8 mouse cellular contexts compared by ENCODE assay signal in the genomic region with DNA sequence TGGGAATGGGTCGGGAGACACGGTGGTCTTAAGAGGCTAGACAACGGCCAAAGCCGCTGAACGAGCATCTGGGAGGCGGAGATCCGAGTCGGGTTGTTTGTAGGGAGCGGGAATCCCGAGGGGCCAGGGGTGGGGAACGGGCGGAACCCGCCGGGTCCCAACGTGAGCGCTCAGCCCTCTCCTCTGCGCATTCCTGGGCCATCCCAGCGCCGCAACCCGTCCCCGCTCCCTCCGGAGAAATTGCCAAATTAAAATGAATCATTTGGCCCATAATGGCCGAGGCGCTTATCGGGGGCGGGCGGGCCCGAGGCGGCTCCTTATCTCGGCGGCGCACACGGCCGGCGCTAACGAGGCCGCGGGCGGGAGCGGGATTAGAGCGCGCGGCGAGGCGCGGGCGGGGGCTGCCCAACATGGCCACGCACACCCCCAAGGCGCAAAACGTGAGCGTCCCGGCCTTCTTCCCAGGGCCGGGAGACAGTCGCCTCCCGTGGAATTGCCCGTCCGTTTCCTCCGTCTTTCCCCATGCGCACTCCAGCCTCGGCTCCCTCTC. TPM values are rescaled to one million over a fixed set of nuclear protein-coding genes. Genes with fewer than 3 reads are reported as not detected.
DNase-seq lines count a peak whose midpoint lies in the region; ATAC-seq lines count a peak whose summit lies in the region.

A gene (plus strand): TSS at position 56 of the 550 bp plus-strand sequence.

- peak within 1 kb of the TSS; percentile 66 for H3K4me3 ChIP-seq in heart, embryonic 13.5 days
- H3K4me3 ChIP-seq in midbrain, embryonic 11.5 days (ENCODE audit: low read depth, low read length) = peak within 1 kb of the TSS; percentile 29

- peak within 1 kb of the TSS; percentile 84 for H3K27ac ChIP-seq in heart, embryonic 13.5 days (replicated peaks)
- peak within 1 kb of the TSS; percentile 55 for H3K27ac ChIP-seq in midbrain, embryonic 11.5 days (ENCODE audit: low read depth, low read length)

- peak; percentile 73 for ATAC-seq in heart, embryonic 13.5 days (ENCODE audit: extremely low read depth, insufficient number of reproducible peaks, low FRiP score, low TSS enrichment)
- ATAC-seq in midbrain, embryonic 11.5 days (ENCODE audit: low FRiP score) = peak; percentile 71

- no peaks in the 10 kb centered on the region for H3K9me3 ChIP-seq in heart, embryonic 13.5 days
- no peaks in the 10 kb centered on the region for H3K9me3 ChIP-seq in midbrain, embryonic 11.5 days (ENCODE audit: control insufficient read depth, low read length)

- H3K4me2 ChIP-seq in heart, embryonic 13.5 days = peak within 1 kb of the TSS; percentile 96
- peak within 1 kb of the TSS; percentile 48 for H3K4me2 ChIP-seq in midbrain, embryonic 11.5 days

- WGBS in heart, embryonic 13.5 days = under 1% methylated on average over 60 of the region's 60 CpGs
- under 1% methylated on average over 55 of the region's 60 CpGs for WGBS in midbrain, embryonic 11.5 days

- peaks cover 26% of the 10 kb centered on the region for H3K4me1 ChIP-seq in heart, embryonic 13.5 days
- peaks cover 12% of the 10 kb centered on the region for H3K4me1 ChIP-seq in midbrain, embryonic 11.5 days (ENCODE audit: control insufficient read depth, insufficient read depth, low read length)

- H3K9ac ChIP-seq in heart, embryonic 13.5 days = peak within 1 kb of the TSS; percentile 83
- H3K9ac ChIP-seq in midbrain, embryonic 11.5 days (ENCODE audit: low read length) = peak within 1 kb of the TSS; percentile 63

- H3K36me3 ChIP-seq in heart, embryonic 13.5 days = no peaks in the 10 kb centered on the region
- H3K36me3 ChIP-seq in midbrain, embryonic 11.5 days (ENCODE audit: control insufficient read depth, insufficient read depth, low read length) = no peaks in the 10 kb centered on the region

- intact Hi-C loops in gastrocnemius, postnatal 36 days (cut with DNase I) = no loop called here

- peaks cover 92% of the 10 kb centered on the region for H3K27me3 ChIP-seq in heart, embryonic 13.5 days (replicated peaks)
- peaks cover 96% of the 10 kb centered on the region for H3K27me3 ChIP-seq in midbrain, embryonic 11.5 days (ENCODE audit: control insufficient read depth, insufficient read depth, low read length)

- peak; percentile 24 to 34 for DNase-seq in gastrocnemius, postnatal 36 days
- no peak for DNase-seq in gastrocnemius, adult 8-10 months (ENCODE audit: low spot score in 2 of 2)
- DNase-seq in embryo, embryonic 10 days (ENCODE audit: low spot score) = peak; percentile 62
- peak; percentile 73 for DNase-seq in kidney, postnatal 14 days
- peak; percentile 97 for DNase-seq in midbrain, embryonic 11.5 days (ENCODE audit: low spot score, missing footprints)
- peak; percentile 49 for DNase-seq in testis, postnatal 10 days (ENCODE audit: low spot score)
- DNase-seq in urinary bladder, postnatal 14 days (ENCODE audit: low spot score) = no peak

RNA-seq across cellular contexts. Expression of the gene that starts here (rescaled TPM):
- 1 to 10 TPM; 1.2 TPM for total RNA-seq in gastrocnemius, postnatal 36 days (2021)
- under 1 TPM; 0.56 to 0.76 (median 0.60) TPM for total RNA-seq in gastrocnemius, adult 8-10 months (2022)
- polyA plus RNA-seq in heart, embryonic 13.5 days (2015; fragmentation: Nextera tagmentation; extraction: Ambion mirVana) = 5.4 and 8.4 TPM in 2 replicates
- polyA plus RNA-seq in midbrain, embryonic 11.5 days (2014; fragmentation: Nextera tagmentation; extraction: Ambion mirVana) = 18.4 and 19.8 TPM in 2 replicates

Comparison
In these comparisons a context has a peak if more than half of its experiments do, and no peak if none do; other contexts are left out.
1. DNase-seq: peak in gastrocnemius, postnatal 36 days (2 of 2), embryo, embryonic 10 days (single experiment), kidney, postnatal 14 days (single experiment), midbrain, embryonic 11.5 days (single experiment) and testis, postnatal 10 days (single experiment); none in gastrocnemius, adult 8-10 months (0 of 2) and urinary bladder, postnatal 14 days (single experiment).